ENCODE assay signal across 22 mouse cellular contexts in genomic region chr19:56372226-56372625, GRCm38 (mm10). TPM values are rescaled to one million over a fixed set of nuclear protein-coding genes. Genes with fewer than 3 reads are reported as not detected.
DNase-seq lines count a peak whose midpoint lies in the region; ATAC-seq lines count a peak whose summit lies in the region.
"Had no signal": no experiment of that assay in that cellular context is flagged by ENCODE, and none has a peak within 500 bp of the region (broad histone marks: within the 10 kb centered on the region; RNA-seq: fewer than 3 reads in every experiment).

No protein-coding gene starts in this region.

- no peak for ATAC-seq in embryonic facial prominence, embryonic 11.5 days (replicated peaks; ENCODE audit: insufficient number of reproducible peaks, low FRiP score, low TSS enrichment, low read depth)
- no peak for ATAC-seq in heart, embryonic 12.5 days (ENCODE audit: insufficient number of reproducible peaks, low FRiP score)
- ATAC-seq: activated CD4-positive, CD25-positive, alpha-beta regulatory T cell, adult 4 months; CD4-positive, CD25-positive, alpha-beta regulatory T cell, adult 4 months; Patski had no signal

- H3K27me3 ChIP-seq in embryonic facial prominence, embryonic 11.5 days (ENCODE audit: control insufficient read depth, insufficient read depth, low read length) = no peaks in the 10 kb centered on the region
- H3K27me3 ChIP-seq in embryonic facial prominence, embryonic 10.5 days (replicated peaks; ENCODE audit: low read depth, poor library complexity, severe bottlenecking) = no peaks in the 10 kb centered on the region
- H3K27me3 ChIP-seq in heart, embryonic 12.5 days (replicated peaks) = no peaks in the 10 kb centered on the region
- H3K27me3 ChIP-seq: CH12.LX, Patski had no signal

- H3K4me1 ChIP-seq in embryonic facial prominence, embryonic 11.5 days (ENCODE audit: control insufficient read depth, insufficient read depth, low read length) = no peaks in the 10 kb centered on the region
- H3K4me1 ChIP-seq in embryonic facial prominence, embryonic 10.5 days = peaks cover 11% of the 10 kb centered on the region; the same call in 1 of the 2 replicates
- no peaks in the 10 kb centered on the region for H3K4me1 ChIP-seq in heart, embryonic 12.5 days (replicated peaks)

- no peak overlapping the region for H3K4me2 ChIP-seq in embryonic facial prominence, embryonic 11.5 days (ENCODE audit: low read depth, low read length)
- no peak overlapping the region for H3K4me2 ChIP-seq in heart, embryonic 12.5 days

- no peaks in the 10 kb centered on the region for H3K36me3 ChIP-seq in embryonic facial prominence, embryonic 11.5 days (replicated peaks; ENCODE audit: control insufficient read depth, insufficient read depth, low read depth, low read length)
- H3K36me3 ChIP-seq in embryonic facial prominence, embryonic 10.5 days (replicated peaks) = no peaks in the 10 kb centered on the region
- peaks cover 30% of the 10 kb centered on the region for H3K36me3 ChIP-seq in heart, embryonic 12.5 days
- H3K36me3 ChIP-seq: G1E had no signal

- no peaks in the 10 kb centered on the region for H3K9me3 ChIP-seq in embryonic facial prominence, embryonic 11.5 days (replicated peaks; ENCODE audit: control insufficient read depth, low read length)
- no peaks in the 10 kb centered on the region for H3K9me3 ChIP-seq in embryonic facial prominence, embryonic 10.5 days
- H3K9me3 ChIP-seq in heart, embryonic 12.5 days (replicated peaks) = 0 out of 2 replicates have a peak, but pooled peaks cover 5% of the 10 kb centered on the region
- H3K9me3 ChIP-seq: G1E had no signal

- H3K27ac ChIP-seq in embryonic facial prominence, embryonic 11.5 days (replicated peaks; ENCODE audit: low read depth, low read length) = no peak overlapping the region
- no peak overlapping the region for H3K27ac ChIP-seq in embryonic facial prominence, embryonic 10.5 days (replicated peaks)
- no peak overlapping the region for H3K27ac ChIP-seq in heart, embryonic 12.5 days (ENCODE audit: poor library complexity, severe bottlenecking)

- DNase-seq in embryo, embryonic 11 days = peak; percentile 11
- no peak for DNase-seq in embryo, embryonic 10 days (ENCODE audit: low spot score)
- DNase-seq in embryonic facial prominence, embryonic 11.5 days (ENCODE audit: low spot score) = peak; percentile 29
- no peak for DNase-seq in embryonic facial prominence, embryonic 10.5 days (ENCODE audit: low spot score)
- peak; percentile 70 for DNase-seq in heart, adult 11 months
- peak; percentile 60 for DNase-seq in forelimb bud, embryonic 11.5 days (ENCODE audit: low read depth, low spot score)
- DNase-seq in left cerebral cortex, adult 11 months (ENCODE audit: low spot score) = no peak
- DNase-seq: adrenal gland, adult 2 months; adrenal gland, adult 8-10 months; adrenal gland, postnatal 10 days; adrenal gland, postnatal 14 days; adrenal gland, postnatal 25 days; adrenal gland, postnatal 36 days; B cell, adult 2 months; cerebellum, adult 11 months; cerebellum, adult 11-12 months had no signal

- no peak overlapping the region for H3K9ac ChIP-seq in embryonic facial prominence, embryonic 11.5 days (replicated peaks; ENCODE audit: low read length)
- H3K9ac ChIP-seq in heart, embryonic 12.5 days = no peak overlapping the region

- WGBS in embryonic facial prominence, embryonic 11.5 days = 51% methylated on average over 7 of the region's 7 CpGs
- 65% methylated on average over 7 of the region's 7 CpGs for WGBS in embryonic facial prominence, embryonic 10.5 days
- WGBS in heart, embryonic 12.5 days = 82% methylated on average over 7 of the region's 7 CpGs

- H3K4me3 ChIP-seq in embryonic facial prominence, embryonic 11.5 days (ENCODE audit: low read depth, low read length) = no peak overlapping the region
- H3K4me3 ChIP-seq in embryonic facial prominence, embryonic 10.5 days = no peak overlapping the region
- no peak overlapping the region for H3K4me3 ChIP-seq in heart, embryonic 12.5 days

RNA-seq across cellular contexts. Expression of gene Nrap, which starts 17.6 kb away (rescaled TPM):
- polyA plus RNA-seq in embryonic facial prominence, embryonic 11.5 days (2014; fragmentation: Nextera tagmentation; extraction: Ambion mirVana) = not detected in 2 replicates
- polyA plus RNA-seq in embryonic facial prominence, embryonic 10.5 days (2016; fragmentation: Nextera tagmentation; extraction: Ambion mirVana) = 0.07 and 0.11 TPM in 2 replicates
- polyA plus RNA-seq in heart, embryonic 12.5 days (2016; fragmentation: Nextera tagmentation; extraction: Ambion mirVana) = 23.2 and 26.3 TPM in 2 replicates
- polyA plus RNA-seq: activated CD4-positive, CD25-positive, alpha-beta regulatory T cell, adult 4 months; adrenal gland, adult 2 months had no signal

RNA-seq across cellular contexts. Expression of gene Casp7, which starts 24.7 kb away (rescaled TPM):
- polyA plus RNA-seq in embryonic facial prominence, embryonic 11.5 days (2014; fragmentation: Nextera tagmentation; extraction: Ambion mirVana) = 22.8 and 25.6 TPM in 2 replicates
- polyA plus RNA-seq in embryonic facial prominence, embryonic 10.5 days (2016; fragmentation: Nextera tagmentation; extraction: Ambion mirVana) = 15.9 and 17.8 TPM in 2 replicates
- 31.6 and 33.9 TPM in 2 replicates for polyA plus RNA-seq in heart, embryonic 12.5 days (2016; fragmentation: Nextera tagmentation; extraction: Ambion mirVana)

Comparison
In these comparisons a context has a peak if more than half of its experiments do, and no peak if none do; other contexts are left out.
1. DNase-seq: peak in embryo, embryonic 11 days (single experiment), embryonic facial prominence, embryonic 11.5 days (single experiment), heart, adult 11 months (single experiment) and forelimb bud, embryonic 11.5 days (single experiment); none in embryo, embryonic 10 days (single experiment), embryonic facial prominence, embryonic 10.5 days (single experiment) and left cerebral cortex, adult 11 months (single experiment).
2. RNA of gene Nrap, which starts 17.6 kb away (polyA plus RNA-seq): 23.2 to 26.3 TPM in heart, embryonic 12.5 days; 0.07 to 0.11 TPM in embryonic facial prominence, embryonic 10.5 days and not detected in embryonic facial prominence, embryonic 11.5 days; every median in the first group is over 10 times any median in the second.